Mouse (Mus musculus) hindbrain, embryonic 15.5 days (tissue): ENCODE measurements around the gene Dnmt1. TPM values are rescaled to one million over a fixed set of nuclear protein-coding genes. Genes with fewer than 3 reads are reported as not detected.

ENCODE experiments used
- ATAC-seq: fragments of 200-750 bp; cut with Nextera tagmentation; 2 replicates; pipeline ENCODE4 v1.8.0; 2017; ENCODE audit warnings: low read depth, moderate number of reproducible peaks, moderate TSS enrichment; ENCODE audit not compliant: low FRiP score
- H3K27ac ChIP-seq: fragments of 300-500 bp; sonication (generic); replicated peaks from 2 replicates; pipeline ENCODE4 v1.5.1; 2015; ENCODE audit warnings: mild to moderate bottlenecking, inconsistent platforms
- H3K27me3 ChIP-seq: fragments of 300-500 bp; sonication (generic); 2 replicates; pipeline ENCODE4 v1.6.1; 2015; ENCODE audit warnings: control low read depth, inconsistent platforms
- H3K36me3 ChIP-seq: fragments of 300-500 bp; sonication (generic); 2 replicates; pipeline ENCODE4 v1.6.1; 2015; ENCODE audit warnings: control low read depth, inconsistent platforms
- H3K4me1 ChIP-seq: fragments of 300-500 bp; sonication (generic); replicated peaks from 2 replicates; pipeline ENCODE4 v1.6.1; 2015; ENCODE audit warnings: control low read depth, inconsistent platforms
- H3K4me2 ChIP-seq: fragments of 300-500 bp; sonication (generic); 2 replicates; pipeline ENCODE4 v1.6.1; 2015; ENCODE audit warnings: moderate library complexity, mild to moderate bottlenecking, inconsistent platforms
- H3K4me3 ChIP-seq: fragments of 300-500 bp; sonication (generic); 2 replicates; pipeline ENCODE4 v1.5.1; 2015; ENCODE audit warnings: mild to moderate bottlenecking, inconsistent platforms
- H3K9ac ChIP-seq: fragments of 300-500 bp; sonication (generic); 2 replicates; pipeline ENCODE4 v1.6.1; 2015; ENCODE audit warnings: inconsistent platforms
- H3K9me3 ChIP-seq: fragments of 300-500 bp; sonication (generic); 2 replicates; pipeline ENCODE4 v1.6.1; 2016; ENCODE audit warnings: control low read depth, inconsistent platforms
- WGBS: fragments of 180-500 bp; shearing (Covaris S2); methylation state at CpG from one replicate; pipeline ENCODE4 v1.1.7; 2015; 5-methylcytosine and 5-hydroxymethylcytosine counted together
- polyA plus RNA-seq: library from polyadenylated mRNA; unstranded; fragments of >200 nt; fragmentation: Nextera tagmentation; extraction: Ambion mirVana; gene quantifications from 2 replicates; pipeline ENCODE4 v1.2.1, GENCODE M21; 2015

Gene Dnmt1
- polyA plus RNA-seq, 1 experiment from 2014 or later: 63.9 TPM

- peak overlapping the region; percentile 77 for H3K9ac ChIP-seq
- no peaks in the 10 kb centered on the region for H3K36me3 ChIP-seq
- H3K4me2 ChIP-seq: peak overlapping the region; percentile 93
- peaks cover 15% of the 10 kb centered on the region for H3K4me1 ChIP-seq
- no peaks in the 10 kb centered on the region for H3K9me3 ChIP-seq
- WGBS: 0% methylated on average over 17 of the region's 17 CpGs
- H3K4me3 ChIP-seq: peak overlapping the region; percentile 74
- H3K27me3 ChIP-seq: no peaks in the 10 kb centered on the region
- H3K27ac ChIP-seq: peak overlapping the region; percentile 93
- ATAC-seq: peak; percentile 86
Observed at GRCm38 (mm10) chr9:20951966-20952519, 7.6 kb downstream of the Dnmt1 start.

DNA sequence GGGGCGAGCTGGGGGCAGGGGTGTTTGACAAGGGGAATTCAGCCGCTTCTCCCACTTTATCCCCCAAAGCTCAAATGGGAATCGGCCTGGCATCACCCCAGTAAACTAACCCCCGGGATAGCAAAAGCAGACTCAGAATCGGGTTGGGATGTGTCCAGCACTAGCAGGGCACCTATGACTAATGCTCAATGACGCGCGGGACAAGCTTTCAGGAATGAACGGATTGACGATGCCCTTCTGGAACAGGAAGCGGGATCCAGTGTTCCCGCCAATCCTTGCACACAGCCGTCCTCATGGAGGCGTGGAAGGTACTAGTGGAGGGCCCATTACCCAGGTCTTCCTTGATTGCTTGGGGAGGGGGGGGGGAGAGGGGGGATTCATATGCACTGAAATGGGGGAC is 8.2 kb downstream of the Dnmt1 start:
- Histone ChIP-seq H3K36me3 (no peaks in the 10 kb centered on the region), H3K27ac (peak overlapping the region; percentile 93; the same call in 1 of the 2 replicates), H3K9me3 (no peaks in the 10 kb centered on the region), H3K4me1 (peaks cover 15% of the 10 kb centered on the region), H3K4me2 (peak overlapping the region; percentile 93), H3K27me3 (no peaks in the 10 kb centered on the region), H3K4me3 (peak overlapping the region; percentile 74), H3K9ac (peak overlapping the region; percentile 77)
- no peak for ATAC-seq
- 18% methylated on average over 14 of the region's 14 CpGs for WGBS

- no peaks in the 10 kb centered on the region for H3K36me3 ChIP-seq
- no peaks in the 10 kb centered on the region for H3K9me3 ChIP-seq
- ATAC-seq: no peak
- no peaks in the 10 kb centered on the region for H3K27me3 ChIP-seq
- H3K9ac ChIP-seq: no peak overlapping the region
- peaks cover 15% of the 10 kb centered on the region for H3K4me1 ChIP-seq
- H3K27ac ChIP-seq: no peak overlapping the region
- H3K4me3 ChIP-seq: 0 out of 2 replicates have a peak overlapping the region, but pooled peaks have one; percentile 74
- H3K4me2 ChIP-seq: no peak overlapping the region
Observed at GRCm38 (mm10) chr9:20950419-20950818, 9.3 kb downstream of the Dnmt1 start.

DNA sequence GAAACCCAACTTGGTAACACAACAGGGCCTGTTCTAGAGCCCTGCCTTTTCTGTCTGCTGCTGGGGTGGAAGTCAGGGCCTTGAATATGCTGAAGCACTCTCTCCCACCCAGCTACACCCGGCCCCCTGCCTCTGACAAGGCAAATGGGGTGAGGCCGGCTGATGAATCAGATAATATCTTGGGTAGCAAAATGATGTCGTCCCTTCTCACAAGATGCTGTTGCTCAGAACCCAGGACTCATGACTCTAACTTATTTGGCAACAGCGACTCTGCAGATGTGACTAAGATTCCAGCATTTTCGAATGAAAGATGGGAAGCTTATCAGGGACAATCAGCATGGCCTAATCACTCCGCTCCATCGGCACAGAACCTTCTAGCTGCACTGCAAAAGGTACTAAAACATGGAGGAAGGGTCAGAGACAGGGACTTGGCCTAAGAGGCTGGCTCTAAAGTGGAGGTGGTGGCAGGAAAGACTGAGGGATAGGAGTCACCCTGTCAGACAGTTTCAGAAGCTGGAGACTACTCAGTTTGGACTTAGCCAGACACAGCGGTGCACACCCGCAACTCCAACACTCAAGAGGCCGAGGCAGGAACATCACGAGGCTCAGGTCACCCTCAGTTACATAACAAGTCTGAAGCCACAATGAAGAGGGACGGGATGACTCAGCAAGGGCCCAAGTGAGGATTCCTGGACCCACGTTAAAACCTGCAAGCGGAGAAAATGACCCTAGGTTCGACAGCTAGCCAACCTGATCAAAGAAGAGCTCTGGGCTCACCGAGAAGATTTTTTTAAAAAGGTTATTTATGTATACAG is 13.4 kb downstream of the Dnmt1 start:
- WGBS: 88% methylated on average over 16 of the region's 16 CpGs
- H3K4me1 ChIP-seq: peaks cover 16% of the 10 kb centered on the region
- H3K9me3 ChIP-seq: no peaks in the 10 kb centered on the region
- H3K4me3 ChIP-seq: no peak overlapping the region
- H3K27ac ChIP-seq: no peak overlapping the region
- no peak overlapping the region for H3K9ac ChIP-seq
- ATAC-seq: no peak
- H3K27me3 ChIP-seq: no peaks in the 10 kb centered on the region
- H3K36me3 ChIP-seq: peaks cover 6% of the 10 kb centered on the region
- H3K4me2 ChIP-seq: no peak overlapping the region

GRCm38 (mm10) chr9:20944697-20945370 is 14.9 kb downstream of the Dnmt1 start:
- 78% methylated on average over 4 of the region's 4 CpGs for WGBS
- ATAC-seq: no peak
- Histone ChIP-seq H3K36me3 (peaks cover 20% of the 10 kb centered on the region), H3K27ac (no peak overlapping the region), H3K9ac (no peak overlapping the region), H3K9me3 (no peaks in the 10 kb centered on the region), H3K4me1 (peaks cover 6% of the 10 kb centered on the region; the same call in 1 of the 2 replicates), H3K4me2 (no peak overlapping the region), H3K4me3 (no peak overlapping the region), H3K27me3 (no peaks in the 10 kb centered on the region)

GRCm38 (mm10) chr9:20943911-20944310 is 15.8 kb downstream of the Dnmt1 start:
- 12% methylated on average over 2 of the region's 2 CpGs for WGBS
- Histone ChIP-seq H3K9me3 (no peaks in the 10 kb centered on the region), H3K36me3 (peaks cover 29% of the 10 kb centered on the region), H3K4me2 (no peak overlapping the region), H3K27ac (no peak overlapping the region), H3K4me1 (peaks cover 6% of the 10 kb centered on the region; the same call in 1 of the 2 replicates), H3K9ac (no peak overlapping the region), H3K27me3 (no peaks in the 10 kb centered on the region), H3K4me3 (no peak overlapping the region)
- ATAC-seq: no peak

DNA sequence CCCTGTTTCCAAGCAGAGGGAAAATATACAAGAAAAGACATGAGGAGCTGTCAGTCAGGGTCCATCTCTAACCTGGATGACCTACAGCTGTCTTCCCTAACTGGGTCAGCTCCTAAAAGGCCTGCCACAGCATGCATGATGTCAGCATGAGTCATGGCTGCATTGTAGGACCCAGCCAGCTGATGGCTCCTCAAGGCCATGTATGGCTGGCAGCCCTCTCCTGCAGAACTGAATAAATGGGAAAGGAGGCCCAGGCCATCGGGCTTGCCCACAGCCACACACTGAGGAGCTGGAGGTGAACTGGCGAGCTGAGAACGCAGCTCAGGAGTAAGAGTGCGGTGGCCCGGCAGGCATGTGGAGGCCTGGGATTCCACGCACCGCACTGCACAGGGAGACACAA is 16.3 kb downstream of the Dnmt1 start:
- Histone ChIP-seq H3K27ac (no peak overlapping the region), H3K9me3 (no peaks in the 10 kb centered on the region), H3K9ac (no peak overlapping the region), H3K27me3 (no peaks in the 10 kb centered on the region), H3K36me3 (peaks cover 34% of the 10 kb centered on the region), H3K4me3 (no peak overlapping the region), H3K4me2 (no peak overlapping the region), H3K4me1 (peaks cover 6% of the 10 kb centered on the region; the same call in 1 of the 2 replicates)
- no peak for ATAC-seq
- 95% methylated on average over 7 of the region's 7 CpGs for WGBS

DNA sequence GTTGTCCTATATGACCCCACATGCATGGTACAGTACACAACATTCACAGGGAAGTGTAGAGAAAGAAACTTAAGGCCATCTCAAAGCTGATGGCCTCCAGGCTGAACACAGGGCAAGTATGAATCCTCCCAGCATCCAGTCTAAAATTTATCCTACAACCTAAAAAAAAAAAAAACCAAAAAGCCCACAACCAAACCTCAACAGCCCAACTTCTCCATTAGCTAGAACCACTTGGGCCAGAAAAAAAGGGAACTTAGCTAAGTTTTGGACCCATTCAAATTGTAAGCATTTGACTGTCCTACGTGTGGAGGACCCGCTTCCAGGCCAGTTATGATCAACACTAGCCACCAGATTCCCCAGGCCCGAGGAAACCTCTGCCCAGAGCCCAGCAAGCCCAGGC is 36.4 kb downstream of the Dnmt1 start:
- peaks cover 94% of the 10 kb centered on the region for H3K36me3 ChIP-seq
- WGBS: 89% methylated on average over 3 of the region's 3 CpGs
- no peak overlapping the region for H3K4me2 ChIP-seq
- H3K9me3 ChIP-seq: no peaks in the 10 kb centered on the region
- no peak overlapping the region for H3K9ac ChIP-seq
- no peaks in the 10 kb centered on the region for H3K27me3 ChIP-seq
- H3K4me1 ChIP-seq: no peaks in the 10 kb centered on the region
- H3K4me3 ChIP-seq: no peak overlapping the region
- ATAC-seq: no peak
- no peak overlapping the region for H3K27ac ChIP-seq

DNA sequence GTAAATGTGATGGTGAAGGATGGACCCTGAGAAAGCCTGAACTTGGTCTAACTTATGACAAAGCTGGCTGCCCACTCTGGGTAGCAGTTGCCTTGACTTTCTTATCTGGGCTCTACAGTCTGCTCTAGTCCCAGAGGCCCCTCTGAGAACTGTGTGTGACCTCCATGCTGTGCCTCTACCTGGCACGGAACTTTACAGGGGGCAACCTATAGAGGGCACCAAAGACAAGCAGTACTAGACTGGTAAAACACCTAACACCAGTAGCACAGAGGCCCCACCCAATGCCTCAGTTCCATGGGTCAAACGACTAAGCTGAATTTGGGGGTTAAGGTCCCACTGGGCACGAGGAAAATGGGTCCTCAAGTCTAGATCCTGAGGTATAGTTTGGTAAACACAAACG is 43.5 kb downstream of the Dnmt1 start:
- Histone ChIP-seq H3K4me1 (no peaks in the 10 kb centered on the region), H3K27ac (no peak overlapping the region), H3K9ac (no peak overlapping the region), H3K36me3 (peaks cover 98% of the 10 kb centered on the region), H3K4me3 (no peak overlapping the region), H3K9me3 (no peaks in the 10 kb centered on the region), H3K4me2 (no peak overlapping the region), H3K27me3 (no peaks in the 10 kb centered on the region)
- 89% methylated on average over 4 of the region's 4 CpGs for WGBS
- ATAC-seq: no peak

DNA sequence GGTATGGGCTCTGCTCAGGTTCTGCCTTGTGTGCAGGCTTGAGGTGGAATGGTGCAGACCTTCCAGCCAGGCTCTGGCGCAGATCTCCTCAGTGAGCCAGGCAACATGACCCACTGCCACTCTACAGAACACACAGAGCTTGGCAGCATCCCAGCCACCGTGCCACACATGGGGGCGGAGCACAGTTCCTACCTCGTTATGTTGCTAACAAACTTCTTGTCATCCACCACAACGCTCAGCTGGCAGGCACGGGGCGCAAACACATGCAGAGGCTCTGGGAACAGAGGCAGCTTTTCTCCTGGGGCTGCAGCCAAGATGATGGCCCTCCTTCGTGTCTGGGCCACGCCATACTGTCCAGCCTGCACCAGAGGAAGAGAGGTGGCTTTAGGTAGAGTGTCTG is 49.7 kb downstream of the Dnmt1 start:
- Histone ChIP-seq H3K9me3 (no peaks in the 10 kb centered on the region), H3K4me1 (no peaks in the 10 kb centered on the region), H3K27ac (no peak overlapping the region), H3K4me2 (no peak overlapping the region), H3K9ac (no peak overlapping the region), H3K27me3 (no peaks in the 10 kb centered on the region), H3K36me3 (peaks cover 99% of the 10 kb centered on the region), H3K4me3 (no peak overlapping the region)
- ATAC-seq: no peak
- WGBS: 87% methylated on average over 9 of the region's 9 CpGs

DNA sequence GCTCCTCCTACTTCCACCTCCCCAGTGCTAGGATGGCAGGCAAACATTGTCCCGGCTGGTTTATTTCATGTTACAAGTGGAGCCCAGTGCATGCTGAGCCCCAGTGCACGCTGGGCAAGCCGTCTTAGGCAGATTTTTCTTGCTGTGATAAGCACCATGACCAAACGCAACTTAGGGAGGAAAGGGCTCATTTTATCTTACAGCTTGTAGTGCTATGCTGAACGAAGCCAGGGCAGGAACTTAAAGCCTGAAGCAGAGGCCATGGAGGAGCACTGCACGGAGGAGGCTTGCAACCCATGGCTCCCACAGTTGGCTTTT is 57.6 kb downstream of the Dnmt1 start:
- H3K27ac ChIP-seq: no peak overlapping the region
- no peak overlapping the region for H3K4me2 ChIP-seq
- H3K9ac ChIP-seq: no peak overlapping the region
- WGBS: 51% methylated on average over 6 of the region's 6 CpGs
- peaks cover 9% of the 10 kb centered on the region for H3K4me1 ChIP-seq
- ATAC-seq: no peak
- no peak overlapping the region for H3K4me3 ChIP-seq
- no peaks in the 10 kb centered on the region for H3K9me3 ChIP-seq
- peaks cover 24% of the 10 kb centered on the region for H3K36me3 ChIP-seq
- no peaks in the 10 kb centered on the region for H3K27me3 ChIP-seq

- Histone ChIP-seq H3K9me3 (no peaks in the 10 kb centered on the region), H3K27me3 (no peaks in the 10 kb centered on the region), H3K36me3 (peaks cover 24% of the 10 kb centered on the region), H3K4me2 (no peak overlapping the region), H3K9ac (no peak overlapping the region), H3K27ac (no peak overlapping the region), H3K4me3 (no peak overlapping the region), H3K4me1 (peaks cover 14% of the 10 kb centered on the region)
- WGBS: 22% methylated on average over 13 of the region's 13 CpGs
- ATAC-seq: no peak
Observed at GRCm38 (mm10) chr9:20901466-20902173, 58.1 kb downstream of the Dnmt1 start.
